8 mouse cellular contexts compared by ENCODE assay signal in genomic region chr1:74237671-74238070, GRCm38 (mm10). TPM values are rescaled to one million over a fixed set of nuclear protein-coding genes. Genes with fewer than 3 reads are reported as not detected.
A peak's percentile ranks its signal among the peaks of the same experiment; 100 is the strongest.
DNase-seq lines count a peak whose midpoint lies in the region; ATAC-seq lines count a peak whose summit lies in the region.

No protein-coding gene starts in this region.

- peak overlapping the region; percentile 94 for H3K9ac ChIP-seq in neural tube, embryonic 11.5 days (ENCODE audit: low read length)
- H3K9ac ChIP-seq in forebrain, embryonic 12.5 days = peak overlapping the region; percentile 97
- peak overlapping the region; percentile 92 for H3K9ac ChIP-seq in liver, embryonic 11.5 days (ENCODE audit: low read depth, low read length)
- peak overlapping the region; percentile 95 for H3K9ac ChIP-seq in stomach, embryonic 15.5 days

- no peaks in the 10 kb centered on the region for H3K9me3 ChIP-seq in neural tube, embryonic 11.5 days (ENCODE audit: control insufficient read depth, low read length)
- no peaks in the 10 kb centered on the region for H3K9me3 ChIP-seq in forebrain, embryonic 12.5 days
- H3K9me3 ChIP-seq in liver, embryonic 11.5 days (ENCODE audit: control insufficient read depth, low read length) = no peaks in the 10 kb centered on the region
- no peaks in the 10 kb centered on the region for H3K9me3 ChIP-seq in stomach, embryonic 15.5 days

- ATAC-seq in neural tube, embryonic 11.5 days (ENCODE audit: insufficient read depth, low FRiP score, low TSS enrichment) = no peak
- ATAC-seq in forebrain, embryonic 12.5 days (ENCODE audit: low FRiP score) = no peak
- ATAC-seq in liver, embryonic 11.5 days (replicated peaks; ENCODE audit: low FRiP score) = no peak
- no peak for ATAC-seq in stomach, embryonic 15.5 days (ENCODE audit: insufficient read depth, low FRiP score, low read depth)

- peak overlapping the region; percentile 98 for H3K4me3 ChIP-seq in neural tube, embryonic 11.5 days (ENCODE audit: low read depth, low read length)
- H3K4me3 ChIP-seq in forebrain, embryonic 12.5 days (replicated peaks) = peak overlapping the region; percentile 97
- peak overlapping the region; percentile 95 for H3K4me3 ChIP-seq in liver, embryonic 11.5 days (ENCODE audit: low read depth, low read length)
- peak overlapping the region; percentile 89 for H3K4me3 ChIP-seq in stomach, embryonic 15.5 days (replicated peaks)

- H3K27ac ChIP-seq in neural tube, embryonic 11.5 days (ENCODE audit: low read depth, low read length) = no peak overlapping the region
- H3K27ac ChIP-seq in forebrain, embryonic 12.5 days = 0 out of 2 replicates have a peak overlapping the region, but pooled peaks have one; percentile 13
- H3K27ac ChIP-seq in liver, embryonic 11.5 days (ENCODE audit: low read depth, low read length) = peak overlapping the region; percentile 89
- H3K27ac ChIP-seq in stomach, embryonic 15.5 days = peak overlapping the region; percentile 95

- peak overlapping the region; percentile 78 for H3K4me2 ChIP-seq in neural tube, embryonic 11.5 days (ENCODE audit: low read depth)
- peak overlapping the region; percentile 84 for H3K4me2 ChIP-seq in forebrain, embryonic 12.5 days
- peak overlapping the region; percentile 96 for H3K4me2 ChIP-seq in liver, embryonic 11.5 days
- peak overlapping the region; percentile 78 for H3K4me2 ChIP-seq in stomach, embryonic 15.5 days

- no peak for DNase-seq in neural tube, embryonic 11.5 days (ENCODE audit: low spot score)
- DNase-seq in neural tube, embryonic 10.5 days (ENCODE audit: extremely low spot score, low spot score) = no peak
- DNase-seq in liver, embryonic 11.5 days (ENCODE audit: low spot score) = no peak
- DNase-seq in spleen, adult 18-20 months = no peak
- no peak for DNase-seq in left cerebral cortex, adult 11 months (ENCODE audit: low spot score)
- no peak for DNase-seq in kidney, postnatal 14 days

- H3K27me3 ChIP-seq in neural tube, embryonic 11.5 days (ENCODE audit: control insufficient read depth, insufficient read depth, low read length) = no peaks in the 10 kb centered on the region
- H3K27me3 ChIP-seq in forebrain, embryonic 12.5 days = no peaks in the 10 kb centered on the region
- H3K27me3 ChIP-seq in liver, embryonic 11.5 days (replicated peaks; ENCODE audit: control insufficient read depth, insufficient read depth, low read length) = no peaks in the 10 kb centered on the region
- H3K27me3 ChIP-seq in stomach, embryonic 15.5 days (replicated peaks) = no peaks in the 10 kb centered on the region

- H3K36me3 ChIP-seq in neural tube, embryonic 11.5 days (ENCODE audit: control insufficient read depth, insufficient read depth, low read length) = no peaks in the 10 kb centered on the region
- H3K36me3 ChIP-seq in forebrain, embryonic 12.5 days (replicated peaks) = no peaks in the 10 kb centered on the region
- no peaks in the 10 kb centered on the region for H3K36me3 ChIP-seq in liver, embryonic 11.5 days (ENCODE audit: control insufficient read depth, insufficient read depth, low read length)
- no peaks in the 10 kb centered on the region for H3K36me3 ChIP-seq in stomach, embryonic 15.5 days

- 48% methylated on average over 5 of the region's 5 CpGs for WGBS in neural tube, embryonic 11.5 days
- 44% methylated on average over 5 of the region's 5 CpGs for WGBS in forebrain, embryonic 12.5 days
- WGBS in liver, embryonic 11.5 days = 18% methylated on average over 5 of the region's 5 CpGs
- 22% methylated on average over 5 of the region's 5 CpGs for WGBS in stomach, embryonic 15.5 days

- peaks cover 23% of the 10 kb centered on the region; the same call in 1 of the 2 replicates for H3K4me1 ChIP-seq in neural tube, embryonic 11.5 days (ENCODE audit: control insufficient read depth, insufficient read depth, low read length)
- H3K4me1 ChIP-seq in forebrain, embryonic 12.5 days = peaks cover 34% of the 10 kb centered on the region
- peaks cover 38% of the 10 kb centered on the region for H3K4me1 ChIP-seq in liver, embryonic 11.5 days (replicated peaks; ENCODE audit: control insufficient read depth, insufficient read depth, low read length)
- peaks cover 32% of the 10 kb centered on the region for H3K4me1 ChIP-seq in stomach, embryonic 15.5 days

RNA-seq across cellular contexts. Expression of gene Arpc2, which starts 1.8 kb away (rescaled TPM):
- polyA plus RNA-seq in neural tube, embryonic 11.5 days (2014; fragmentation: Nextera tagmentation; extraction: Ambion mirVana) = 308 and 318 TPM in 2 replicates
- polyA plus RNA-seq in forebrain, embryonic 12.5 days (2016; fragmentation: Nextera tagmentation; extraction: Ambion mirVana) = 356 and 369 TPM in 2 replicates
- 375 and 384 TPM in 2 replicates for polyA plus RNA-seq in liver, embryonic 11.5 days (2014; fragmentation: Nextera tagmentation; extraction: Ambion mirVana)
- polyA plus RNA-seq in stomach, embryonic 15.5 days (2015; fragmentation: Nextera tagmentation; extraction: Ambion mirVana) = 493 and 505 TPM in 2 replicates

RNA-seq across cellular contexts. Expression of gene Gpbar1, which starts 40.7 kb away (rescaled TPM):
- polyA plus RNA-seq in neural tube, embryonic 11.5 days (2014; fragmentation: Nextera tagmentation; extraction: Ambion mirVana) = 0.21 and 0.38 TPM in 2 replicates
- polyA plus RNA-seq in forebrain, embryonic 12.5 days (2016; fragmentation: Nextera tagmentation; extraction: Ambion mirVana) = 0.18 and 0.29 TPM in 2 replicates
- polyA plus RNA-seq in liver, embryonic 11.5 days (2014; fragmentation: Nextera tagmentation; extraction: Ambion mirVana) = 2.8 and 3.2 TPM in 2 replicates
- 1.1 and 1.3 TPM in 2 replicates for polyA plus RNA-seq in stomach, embryonic 15.5 days (2015; fragmentation: Nextera tagmentation; extraction: Ambion mirVana)

RNA-seq across cellular contexts. Expression of gene Cxcr1, which starts 43.2 kb away (rescaled TPM):
- not detected in 2 replicates for polyA plus RNA-seq in neural tube, embryonic 11.5 days (2014; fragmentation: Nextera tagmentation; extraction: Ambion mirVana)
- not detected in 2 replicates for polyA plus RNA-seq in forebrain, embryonic 12.5 days (2016; fragmentation: Nextera tagmentation; extraction: Ambion mirVana)
- not detected in 2 replicates for polyA plus RNA-seq in liver, embryonic 11.5 days (2014; fragmentation: Nextera tagmentation; extraction: Ambion mirVana)
- not detected in 2 replicates for polyA plus RNA-seq in stomach, embryonic 15.5 days (2015; fragmentation: Nextera tagmentation; extraction: Ambion mirVana)

RNA-seq across cellular contexts. Expression of gene Aamp, which starts 46.9 kb away (rescaled TPM):
- 195 and 215 TPM in 2 replicates for polyA plus RNA-seq in neural tube, embryonic 11.5 days (2014; fragmentation: Nextera tagmentation; extraction: Ambion mirVana)
- polyA plus RNA-seq in forebrain, embryonic 12.5 days (2016; fragmentation: Nextera tagmentation; extraction: Ambion mirVana) = 184 and 190 TPM in 2 replicates
- polyA plus RNA-seq in liver, embryonic 11.5 days (2014; fragmentation: Nextera tagmentation; extraction: Ambion mirVana) = 190 and 193 TPM in 2 replicates
- 229 and 235 TPM in 2 replicates for polyA plus RNA-seq in stomach, embryonic 15.5 days (2015; fragmentation: Nextera tagmentation; extraction: Ambion mirVana)

RNA-seq across cellular contexts. Expression of gene Pnkd, which starts 47.1 kb away (rescaled TPM):
- polyA plus RNA-seq in neural tube, embryonic 11.5 days (2014; fragmentation: Nextera tagmentation; extraction: Ambion mirVana) = 104 and 107 TPM in 2 replicates
- polyA plus RNA-seq in forebrain, embryonic 12.5 days (2016; fragmentation: Nextera tagmentation; extraction: Ambion mirVana) = 87.5 and 88.9 TPM in 2 replicates
- 79.7 and 84.3 TPM in 2 replicates for polyA plus RNA-seq in liver, embryonic 11.5 days (2014; fragmentation: Nextera tagmentation; extraction: Ambion mirVana)
- polyA plus RNA-seq in stomach, embryonic 15.5 days (2015; fragmentation: Nextera tagmentation; extraction: Ambion mirVana) = 117 and 124 TPM in 2 replicates
